Mouse (Mus musculus) limb, embryonic 11.5 days (tissue): ENCODE results near the gene Cldn34a. TPM values are rescaled to one million over a fixed set of nuclear protein-coding genes. Genes with fewer than 3 reads are reported as not detected.
"Not testable (repeated sequence)": the region's sequence is repeated elsewhere in the genome, so short reads cannot be mapped to it uniquely, and the experiment has no call there.

Source experiments
- ATAC-seq: fragments of 200-750 bp; cut with Nextera tagmentation; 2 replicates; pipeline ENCODE4 v1.8.0; 2017; ENCODE audit warnings: low read depth; ENCODE audit not compliant: insufficient number of reproducible peaks, low FRiP score, low TSS enrichment
- DNase-seq: peaks from one replicate; pipeline ENCODE4 v3.0.0-alpha.2; 2015; ENCODE audit warnings: low spot score
- H3K27ac ChIP-seq: fragments of 300-500 bp; sonication (generic); replicated peaks from 2 replicates; pipeline ENCODE4 v1.5.1; 2014; ENCODE audit warnings: low read depth, mild to moderate bottlenecking, low read length
- H3K27me3 ChIP-seq: fragments of 300-500 bp; sonication (generic); 2 replicates; pipeline ENCODE4 v1.6.1; 2014; ENCODE audit warnings: mild to moderate bottlenecking, low read length, mixed read lengths; ENCODE audit not compliant: control insufficient read depth, insufficient read depth
- H3K36me3 ChIP-seq: fragments of 300-500 bp; sonication (generic); 2 replicates; pipeline ENCODE4 v1.6.1; 2014; ENCODE audit warnings: mild to moderate bottlenecking, low read length, moderate library complexity, mixed read lengths; ENCODE audit not compliant: control insufficient read depth, insufficient read depth
- H3K4me1 ChIP-seq: fragments of 300-500 bp; sonication (generic); 2 replicates; pipeline ENCODE4 v1.6.1; 2014; ENCODE audit warnings: low read length, mixed read lengths; ENCODE audit not compliant: control insufficient read depth, insufficient read depth
- H3K4me2 ChIP-seq: fragments of 300-500 bp; sonication (generic); 2 replicates; pipeline ENCODE4 v1.6.1; 2014; ENCODE audit warnings: low read depth, mild to moderate bottlenecking, moderate library complexity; ENCODE audit not compliant: severe bottlenecking
- H3K4me3 ChIP-seq: fragments of 300-500 bp; sonication (generic); 2 replicates; pipeline ENCODE4 v1.5.1; 2014; ENCODE audit warnings: low read depth, low read length
- H3K9ac ChIP-seq: fragments of 300-500 bp; sonication (generic); 2 replicates; pipeline ENCODE4 v1.6.1; 2014; ENCODE audit warnings: mild to moderate bottlenecking, low read length
- H3K9me3 ChIP-seq: fragments of 300-500 bp; sonication (generic); 2 replicates; pipeline ENCODE4 v1.6.1; 2016; ENCODE audit warnings: low read length; ENCODE audit not compliant: control insufficient read depth
- whole genome bisulfite sequencing: fragments of 180-500 bp; shearing (Covaris S2); extraction: QIAGEN DNeasy Blood & Tissue Kit; methylation state at CpG from one replicate; pipeline ENCODE4 v1.1.7; 2014; 5-methylcytosine and 5-hydroxymethylcytosine counted together
- polyA plus RNA-seq: library from polyadenylated mRNA; unstranded; fragments of >200 nt; fragmentation: Nextera tagmentation; extraction: Ambion mirVana; gene quantifications from 2 replicates; pipeline ENCODE4 v1.2.1, GENCODE M21; 2014

Cldn34a gene
- not detected in 2 replicates for polyA plus RNA-seq

- H3K4me1 ChIP-seq, result no peaks in the 10 kb centered on the region
- no peak within 1 kb of the TSS for H3K9ac ChIP-seq
- 0 out of 2 replicates have a peak, but pooled peaks cover 2% of the 10 kb centered on the region for H3K27me3 ChIP-seq
- H3K9me3 ChIP-seq, result no peaks in the 10 kb centered on the region
- no peak within 1 kb of the TSS for H3K4me3 ChIP-seq
- 81% methylated on average over 2 of the region's 2 CpGs for WGBS
- H3K4me2 ChIP-seq, result no peak within 1 kb of the TSS
- H3K27ac ChIP-seq, result no peak within 1 kb of the TSS
- ATAC-seq (no peak), DNase-seq (no peak)
- H3K36me3 ChIP-seq, result no peaks in the 10 kb centered on the region
Observed at GRCm38 (mm10) chrX:152563034-152563433, at the start of gene Cldn34a. Cldn34a (plus strand) TSS chrX:152563334.

DNA sequence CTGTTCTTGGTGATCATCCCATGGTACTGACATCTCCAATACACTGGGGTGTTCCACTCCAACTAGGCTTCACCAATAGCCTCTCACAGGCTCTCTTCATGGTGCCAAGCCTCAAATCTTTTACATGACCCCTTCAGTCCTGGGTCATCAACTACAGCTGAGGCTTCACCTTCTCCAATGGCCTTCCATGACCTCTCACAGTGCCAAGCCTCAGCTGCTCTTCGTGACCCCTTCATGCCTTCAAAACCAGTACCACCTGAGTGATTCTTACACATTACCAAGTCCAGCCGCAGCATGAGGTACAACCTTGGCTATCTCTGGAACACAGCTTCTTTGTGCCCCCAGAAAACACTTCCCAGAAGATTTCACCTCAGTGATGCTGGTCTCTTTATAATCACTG, 44.5 kb upstream of the Cldn34a start:
- H3K27me3 ChIP-seq, H3K9me3 ChIP-seq, DNase-seq, H3K4me1 ChIP-seq, H3K36me3 ChIP-seq, ATAC-seq, H3K27ac ChIP-seq, H3K4me2 ChIP-seq, H3K4me3 ChIP-seq, H3K9ac ChIP-seq: not testable (repeated sequence)
- 92% methylated on average over 2 of the region's 2 CpGs for WGBS

GRCm38 (mm10) chrX:152545736-152546135, 17.4 kb upstream of the Cldn34a start:
- Histone ChIP-seq H3K36me3 (no peaks in the 10 kb centered on the region), H3K4me3 (no peak overlapping the region), H3K27me3 (0 out of 2 replicates have a peak, but pooled peaks cover 5% of the 10 kb centered on the region), H3K27ac (no peak overlapping the region), H3K9ac (no peak overlapping the region), H3K4me2 (no peak overlapping the region), H3K4me1 (no peaks in the 10 kb centered on the region), H3K9me3 (no peaks in the 10 kb centered on the region)
- no peak for ATAC-seq
- no peak for DNase-seq
- 86% methylated on average over 1 of the region's 1 CpGs for WGBS

DNA sequence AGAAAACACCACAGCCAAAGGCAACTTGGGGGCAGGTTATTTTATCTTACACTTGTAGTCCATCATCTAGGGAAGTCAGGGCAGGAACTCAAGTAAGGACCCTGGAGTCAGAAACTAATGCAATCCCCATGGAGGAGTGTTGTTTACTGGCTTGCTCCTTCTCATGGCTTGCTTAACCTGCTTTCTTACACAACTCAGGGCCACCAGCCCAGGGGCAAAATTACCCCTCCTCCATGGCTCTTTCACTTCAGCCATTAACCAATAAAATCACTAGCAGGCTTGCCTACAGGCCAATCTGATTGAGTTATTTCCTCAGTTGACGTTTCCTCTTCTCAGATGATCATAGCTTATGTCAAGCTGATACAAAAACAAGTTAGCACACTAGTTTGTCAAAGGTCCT, 15.0 kb upstream of the Cldn34a start:
- Histone ChIP-seq H3K4me1 (no peaks in the 10 kb centered on the region), H3K27ac (no peak overlapping the region), H3K9me3 (no peaks in the 10 kb centered on the region), H3K36me3 (no peaks in the 10 kb centered on the region), H3K4me2 (no peak overlapping the region), H3K4me3 (no peak overlapping the region), H3K27me3 (0 out of 2 replicates have a peak, but pooled peaks cover 5% of the 10 kb centered on the region), H3K9ac (no peak overlapping the region)
- 41% methylated on average over 1 of the region's 1 CpGs for WGBS
- no peak for DNase-seq
- ATAC-seq, result no peak

DNA sequence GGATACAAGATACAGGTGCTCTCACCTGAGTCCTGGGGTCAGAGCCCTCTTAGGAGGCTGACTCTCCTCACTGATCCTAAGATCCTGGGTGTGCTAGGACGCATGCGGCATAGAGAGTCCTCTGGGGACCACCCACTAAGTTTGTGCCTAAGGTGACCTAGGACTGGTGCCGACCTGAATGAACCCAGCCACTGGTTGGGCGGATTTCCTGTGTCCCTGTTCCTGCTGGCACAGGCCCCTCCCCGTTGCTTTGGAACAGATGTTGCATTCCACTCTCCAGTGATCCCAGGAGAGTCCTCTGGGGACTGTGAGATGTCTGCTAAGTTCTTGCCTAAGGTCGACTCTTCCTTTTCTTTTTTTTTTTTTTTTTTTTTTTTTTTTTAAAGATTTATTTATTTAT, 5.7 kb upstream of the Cldn34a start:
- H3K4me1 ChIP-seq, result no peaks in the 10 kb centered on the region
- WGBS, result 77% methylated on average over 6 of the region's 6 CpGs
- H3K36me3 ChIP-seq, result no peaks in the 10 kb centered on the region
- no peak for DNase-seq
- H3K4me3 ChIP-seq, result no peak overlapping the region
- H3K9ac ChIP-seq, result no peak overlapping the region
- no peak for ATAC-seq
- no peaks in the 10 kb centered on the region for H3K9me3 ChIP-seq
- no peak overlapping the region for H3K4me2 ChIP-seq
- no peak overlapping the region for H3K27ac ChIP-seq
- H3K27me3 ChIP-seq, result 0 out of 2 replicates have a peak, but pooled peaks cover 2% of the 10 kb centered on the region

Other genes starting within 250 kb of the Cldn34a start
- gene Kantr, start 235.8 kb upstream of the Cldn34a start, polyA plus RNA-seq, result 18.5 and 19.2 TPM in 2 replicates
- 28.5 and 30.3 TPM in 2 replicates for gene Tspyl2, start 220.9 kb upstream of the Cldn34a start, polyA plus RNA-seq
- gene Gpr173, start 194.6 kb upstream of the Cldn34a start, polyA plus RNA-seq, result 4.6 and 5.2 TPM in 2 replicates
- 6.6 and 8.4 TPM in 2 replicates for gene Shroom2, start 206.1 kb downstream of the Cldn34a start, polyA plus RNA-seq
- gene Gpr143, start 218.6 kb downstream of the Cldn34a start, polyA plus RNA-seq, result 0.27 TPM in 1 of 2 replicates, not detected in the other